Mouse (Mus musculus): ENCODE results near the gene Cbwd1.

DNA sequence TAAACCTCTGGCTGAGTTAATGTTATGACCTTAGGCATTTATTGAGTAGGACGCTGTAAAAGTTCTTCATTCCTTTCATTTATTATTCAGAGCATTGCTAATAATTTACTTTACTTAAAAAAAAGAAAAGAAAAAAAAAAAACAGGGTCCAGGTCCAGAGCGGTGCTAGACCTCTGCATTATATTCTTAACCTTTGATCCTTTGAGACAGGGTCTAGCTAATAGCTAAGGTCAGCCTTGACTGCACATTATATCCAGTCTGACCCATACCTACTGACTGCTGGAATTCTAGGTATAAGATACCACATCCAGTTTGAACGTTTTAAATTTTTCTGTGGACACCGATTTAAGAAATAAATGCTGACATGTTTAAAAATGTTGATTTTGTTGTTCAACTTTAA is 21.6 kb upstream of the Cbwd1 start:
- TF ChIP-seq CTCF (IDR thresholded peaks at IDR 0.05) (no peak), EP300 (IDR thresholded peaks at IDR 0.05) (no peak)
